Mouse (Mus musculus) limb, embryonic 12.5 days (tissue): ENCODE data around the gene Spesp1. TPM values are rescaled to one million over a fixed set of nuclear protein-coding genes. Genes with fewer than 3 reads are reported as not detected.
A peak's percentile ranks its signal among the peaks of the same experiment; 100 is the strongest.

ENCODE experiments used
- ATAC-seq: fragments of 200-750 bp; cut with Nextera tagmentation; 2 replicates; pipeline ENCODE4 v1.8.0; 2017; ENCODE audit warnings: low read depth, moderate TSS enrichment; ENCODE audit not compliant: insufficient number of reproducible peaks, insufficient read depth, low FRiP score, low TSS enrichment
- H3K27ac ChIP-seq: fragments of 300-500 bp; sonication (generic); 2 replicates; pipeline ENCODE4 v1.5.1; 2016; ENCODE audit warnings: mild to moderate bottlenecking, moderate library complexity
- H3K27me3 ChIP-seq: fragments of 300-500 bp; sonication (generic); 2 replicates; pipeline ENCODE4 v1.6.1; 2016; ENCODE audit warnings: mild to moderate bottlenecking, moderate library complexity
- H3K36me3 ChIP-seq: fragments of 300-500 bp; sonication (generic); 2 replicates; pipeline ENCODE4 v1.6.1; 2016; ENCODE audit warnings: mild to moderate bottlenecking, moderate library complexity
- H3K4me1 ChIP-seq: fragments of 300-500 bp; sonication (generic); replicated peaks from 2 replicates; pipeline ENCODE4 v1.6.1; 2016
- H3K4me2 ChIP-seq: fragments of 300-500 bp; sonication (generic); 2 replicates; pipeline ENCODE4 v1.6.1; 2016; ENCODE audit warnings: mild to moderate bottlenecking, moderate library complexity
- H3K4me3 ChIP-seq: fragments of 300-500 bp; sonication (generic); replicated peaks from 2 replicates; pipeline ENCODE4 v1.5.1; 2016; ENCODE audit warnings: mild to moderate bottlenecking
- H3K9ac ChIP-seq: fragments of 300-500 bp; sonication (generic); replicated peaks from 2 replicates; pipeline ENCODE4 v1.6.1; 2016; ENCODE audit warnings: mild to moderate bottlenecking, moderate library complexity
- H3K9me3 ChIP-seq: fragments of 300-500 bp; sonication (generic); 2 replicates; pipeline ENCODE4 v1.6.1; 2016; ENCODE audit warnings: mild to moderate bottlenecking, moderate library complexity
- WGBS: fragments of 180-500 bp; shearing (Covaris S2); methylation state at CpG from one replicate; pipeline ENCODE4 v1.1.7; 2016; 5-methylcytosine and 5-hydroxymethylcytosine counted together
- polyA plus RNA-seq: library from polyadenylated mRNA; unstranded; fragments of >200 nt; fragmentation: Nextera tagmentation; extraction: Ambion mirVana; gene quantifications from 2 replicates; pipeline ENCODE4 v1.2.1, GENCODE M21; 2016

Gene Spesp1
- polyA plus RNA-seq, 1 experiment from 2014 or later, result not detected

- Histone ChIP-seq H3K9me3 (no peaks in the 10 kb centered on the region), H3K4me2 (no peak overlapping the region), H3K4me3 (no peak overlapping the region), H3K27me3 (peaks cover 20% of the 10 kb centered on the region), H3K36me3 (no peaks in the 10 kb centered on the region), H3K4me1 (no peaks in the 10 kb centered on the region), H3K9ac (no peak overlapping the region), H3K27ac (no peak overlapping the region)
- WGBS, result 68% methylated on average over 17 of the region's 17 CpGs
- no peak for ATAC-seq
Observed at GRCm38 (mm10) chr9:62245612-62246379, 36.2 kb downstream of the Spesp1 start.

GRCm38 (mm10) chr9:62244612-62245010 is 37.4 kb downstream of the Spesp1 start:
- ATAC-seq, result no peak
- H3K36me3 ChIP-seq, result no peaks in the 10 kb centered on the region
- H3K27me3 ChIP-seq, result peaks cover 20% of the 10 kb centered on the region
- no peak overlapping the region for H3K4me3 ChIP-seq
- no peak overlapping the region for H3K4me2 ChIP-seq
- WGBS, result 38% methylated on average over 3 of the region's 3 CpGs
- H3K4me1 ChIP-seq, result no peaks in the 10 kb centered on the region
- H3K9me3 ChIP-seq, result no peaks in the 10 kb centered on the region
- H3K27ac ChIP-seq, result no peak overlapping the region
- H3K9ac ChIP-seq, result no peak overlapping the region

- Histone ChIP-seq H3K9ac (no peak overlapping the region), H3K27me3 (peaks cover 20% of the 10 kb centered on the region), H3K4me3 (0 out of 2 replicates have a peak overlapping the region, but pooled peaks have one; percentile 13), H3K27ac (no peak overlapping the region), H3K36me3 (no peaks in the 10 kb centered on the region), H3K4me1 (no peaks in the 10 kb centered on the region), H3K9me3 (no peaks in the 10 kb centered on the region), H3K4me2 (peak overlapping the region; percentile 42)
- ATAC-seq, result no peak
- 20% methylated on average over 19 of the region's 19 CpGs for WGBS
Observed at GRCm38 (mm10) chr9:62243991-62244611, 37.9 kb downstream of the Spesp1 start.

- Histone ChIP-seq H3K4me3 (no peak overlapping the region), H3K36me3 (no peaks in the 10 kb centered on the region), H3K9ac (no peak overlapping the region), H3K27me3 (peaks cover 16% of the 10 kb centered on the region), H3K4me2 (no peak overlapping the region), H3K9me3 (no peaks in the 10 kb centered on the region), H3K4me1 (no peaks in the 10 kb centered on the region), H3K27ac (no peak overlapping the region)
- 67% methylated on average over 10 of the region's 10 CpGs for WGBS
- no peak for ATAC-seq
Observed at GRCm38 (mm10) chr9:62240036-62240435, 42.0 kb downstream of the Spesp1 start.

- 65% methylated on average over 9 of the region's 9 CpGs for WGBS
- H3K27me3 ChIP-seq, result 0 out of 2 replicates have a peak, but pooled peaks cover 4% of the 10 kb centered on the region
- no peaks in the 10 kb centered on the region for H3K4me1 ChIP-seq
- no peak overlapping the region for H3K27ac ChIP-seq
- H3K9ac ChIP-seq, result no peak overlapping the region
- H3K36me3 ChIP-seq, result no peaks in the 10 kb centered on the region
- no peaks in the 10 kb centered on the region for H3K9me3 ChIP-seq
- H3K4me3 ChIP-seq, result no peak overlapping the region
- ATAC-seq, result no peak
- H3K4me2 ChIP-seq, result no peak overlapping the region
Observed at GRCm38 (mm10) chr9:62237381-62237980, 44.5 kb downstream of the Spesp1 start.

- Histone ChIP-seq H3K27ac (no peak overlapping the region), H3K27me3 (no peaks in the 10 kb centered on the region), H3K9me3 (no peaks in the 10 kb centered on the region), H3K9ac (no peak overlapping the region), H3K4me2 (no peak overlapping the region), H3K4me1 (no peaks in the 10 kb centered on the region; the same call in 1 of the 2 replicates), H3K36me3 (no peaks in the 10 kb centered on the region), H3K4me3 (no peak overlapping the region)
- 82% methylated on average over 2 of the region's 2 CpGs for WGBS
- ATAC-seq, result no peak
Observed at GRCm38 (mm10) chr9:62235501-62235900, 46.5 kb downstream of the Spesp1 start.

- no peaks in the 10 kb centered on the region for H3K9me3 ChIP-seq
- H3K4me3 ChIP-seq, result no peak overlapping the region
- WGBS, result 23% methylated on average over 1 of the region's 1 CpGs
Observed at GRCm38 (mm10) chr9:62232649-62233048, 49.4 kb downstream of the Spesp1 start.

GRCm38 (mm10) chr9:62231046-62231445 is 51.0 kb downstream of the Spesp1 start:
- ATAC-seq, result no peak
- no peak overlapping the region for H3K4me3 ChIP-seq
- 79% methylated on average over 3 of the region's 3 CpGs for WGBS

More at GRCm38 (mm10) chr9:62232649-62233048, 49.4 kb downstream of the Spesp1 start:
- Histone ChIP-seq H3K27ac (no peak overlapping the region), H3K9ac (no peak overlapping the region), H3K36me3 (no peaks in the 10 kb centered on the region), H3K4me2 (no peak overlapping the region), H3K27me3 (no peaks in the 10 kb centered on the region), H3K4me1 (no peaks in the 10 kb centered on the region; the same call in 1 of the 2 replicates)
- no peak for ATAC-seq

GRCm38 (mm10) chr9:62229985-62230384 is 52.0 kb downstream of the Spesp1 start:
- H3K27me3 ChIP-seq, result no peaks in the 10 kb centered on the region
- ATAC-seq, result no peak
- H3K4me3 ChIP-seq, result no peak overlapping the region
- no peaks in the 10 kb centered on the region for H3K9me3 ChIP-seq
- 91% methylated on average over 2 of the region's 2 CpGs for WGBS
- H3K4me2 ChIP-seq, result no peak overlapping the region
- no peak overlapping the region for H3K9ac ChIP-seq
- H3K27ac ChIP-seq, result no peak overlapping the region
- no peaks in the 10 kb centered on the region for H3K36me3 ChIP-seq
- no peaks in the 10 kb centered on the region; the same call in 1 of the 2 replicates for H3K4me1 ChIP-seq

More at GRCm38 (mm10) chr9:62231046-62231445, 51.0 kb downstream of the Spesp1 start:
- Histone ChIP-seq H3K27me3 (no peaks in the 10 kb centered on the region), H3K9ac (no peak overlapping the region), H3K9me3 (no peaks in the 10 kb centered on the region), H3K4me1 (no peaks in the 10 kb centered on the region; the same call in 1 of the 2 replicates), H3K27ac (no peak overlapping the region), H3K36me3 (no peaks in the 10 kb centered on the region), H3K4me2 (no peak overlapping the region)

- Histone ChIP-seq H3K9me3 (no peaks in the 10 kb centered on the region), H3K36me3 (no peaks in the 10 kb centered on the region), H3K27me3 (no peaks in the 10 kb centered on the region), H3K4me2 (no peak overlapping the region), H3K4me3 (no peak overlapping the region), H3K4me1 (peaks cover 4% of the 10 kb centered on the region; the same call in 1 of the 2 replicates), H3K27ac (no peak overlapping the region), H3K9ac (no peak overlapping the region)
- no peak for ATAC-seq
- WGBS, result 8% methylated on average over 10 of the region's 10 CpGs
Observed at GRCm38 (mm10) chr9:62222481-62222880, 59.5 kb downstream of the Spesp1 start.

- Histone ChIP-seq H3K27me3 (no peaks in the 10 kb centered on the region), H3K4me1 (peaks cover 4% of the 10 kb centered on the region; the same call in 1 of the 2 replicates), H3K9me3 (no peaks in the 10 kb centered on the region), H3K4me2 (no peak overlapping the region), H3K4me3 (no peak overlapping the region), H3K9ac (no peak overlapping the region), H3K27ac (no peak overlapping the region), H3K36me3 (no peaks in the 10 kb centered on the region)
- ATAC-seq, result no peak
- 89% methylated on average over 2 of the region's 2 CpGs for WGBS
Observed at GRCm38 (mm10) chr9:62222029-62222428, 60.0 kb downstream of the Spesp1 start.
